Comparison of ENCODE assay signal across 18 mouse cellular contexts in genomic region chr5:46709596-46709995, GRCm38 (mm10).
A peak's percentile ranks its signal among the peaks of the same experiment; 100 is the strongest.
DNase-seq lines count a peak whose midpoint lies in the region; ATAC-seq lines count a peak whose summit lies in the region.
"Had no signal": no experiment of that assay in that cellular context is flagged by ENCODE, and none has a peak within 500 bp of the region (broad histone marks: within the 10 kb centered on the region; RNA-seq: fewer than 3 reads in every experiment).

No protein-coding gene starts in this region.

- no peak overlapping the region for H3K4me3 ChIP-seq in hindbrain, embryonic 11.5 days (ENCODE audit: low read depth, low read length)
- H3K4me3 ChIP-seq in hindbrain, embryonic 13.5 days = no peak overlapping the region
- H3K4me3 ChIP-seq in midbrain, embryonic 11.5 days (ENCODE audit: low read depth, low read length) = no peak overlapping the region
- H3K4me3 ChIP-seq in midbrain, embryonic 15.5 days = no peak overlapping the region
- no peak overlapping the region for H3K4me3 ChIP-seq in liver, embryonic 12.5 days
- no peak overlapping the region for H3K4me3 ChIP-seq in neural tube, embryonic 15.5 days (replicated peaks)
- H3K4me3 ChIP-seq: embryonic facial prominence, embryonic 15.5 days; hindbrain, embryonic 10.5 days; limb, embryonic 13.5 days; megakaryocyte, embryonic 14.5 days had no signal

- no peak overlapping the region for H3K9ac ChIP-seq in hindbrain, embryonic 11.5 days (ENCODE audit: low read depth, low read length)
- no peak overlapping the region for H3K9ac ChIP-seq in hindbrain, embryonic 13.5 days
- H3K9ac ChIP-seq in midbrain, embryonic 11.5 days (ENCODE audit: low read length) = no peak overlapping the region
- H3K9ac ChIP-seq in midbrain, embryonic 15.5 days = no peak overlapping the region
- H3K9ac ChIP-seq in liver, embryonic 12.5 days = no peak overlapping the region
- H3K9ac ChIP-seq in neural tube, embryonic 15.5 days (replicated peaks) = no peak overlapping the region
- H3K9ac ChIP-seq: embryonic facial prominence, embryonic 15.5 days; limb, embryonic 13.5 days had no signal

- H3K27me3 ChIP-seq in hindbrain, embryonic 11.5 days (ENCODE audit: control insufficient read depth, insufficient read depth, low read length) = no peaks in the 10 kb centered on the region
- H3K27me3 ChIP-seq in hindbrain, embryonic 13.5 days = no peaks in the 10 kb centered on the region
- no peaks in the 10 kb centered on the region for H3K27me3 ChIP-seq in midbrain, embryonic 11.5 days (ENCODE audit: control insufficient read depth, insufficient read depth, low read length)
- no peaks in the 10 kb centered on the region for H3K27me3 ChIP-seq in midbrain, embryonic 15.5 days (replicated peaks)
- no peaks in the 10 kb centered on the region for H3K27me3 ChIP-seq in liver, embryonic 12.5 days (replicated peaks)
- H3K27me3 ChIP-seq in neural tube, embryonic 15.5 days (replicated peaks) = no peaks in the 10 kb centered on the region
- H3K27me3 ChIP-seq: embryonic facial prominence, embryonic 15.5 days; limb, embryonic 13.5 days; megakaryocyte, embryonic 14.5 days had no signal

- H3K4me1 ChIP-seq in hindbrain, embryonic 11.5 days (replicated peaks; ENCODE audit: control insufficient read depth, insufficient read depth, low read length) = no peaks in the 10 kb centered on the region
- H3K4me1 ChIP-seq in hindbrain, embryonic 13.5 days (replicated peaks) = peaks cover 3% of the 10 kb centered on the region; the same call in 1 of the 2 replicates
- H3K4me1 ChIP-seq in midbrain, embryonic 11.5 days (ENCODE audit: control insufficient read depth, insufficient read depth, low read length) = no peaks in the 10 kb centered on the region
- H3K4me1 ChIP-seq in midbrain, embryonic 15.5 days = no peaks in the 10 kb centered on the region
- no peaks in the 10 kb centered on the region for H3K4me1 ChIP-seq in liver, embryonic 12.5 days
- no peaks in the 10 kb centered on the region for H3K4me1 ChIP-seq in neural tube, embryonic 15.5 days
- H3K4me1 ChIP-seq: embryonic facial prominence, embryonic 15.5 days; hindbrain, embryonic 10.5 days; limb, embryonic 13.5 days; megakaryocyte, embryonic 14.5 days had no signal

- no peak overlapping the region for H3K27ac ChIP-seq in hindbrain, embryonic 11.5 days (ENCODE audit: low read depth, low read length)
- no peak overlapping the region for H3K27ac ChIP-seq in hindbrain, embryonic 13.5 days
- H3K27ac ChIP-seq in midbrain, embryonic 11.5 days (ENCODE audit: low read depth, low read length) = no peak overlapping the region
- H3K27ac ChIP-seq in midbrain, embryonic 15.5 days = no peak overlapping the region
- no peak overlapping the region for H3K27ac ChIP-seq in liver, embryonic 12.5 days
- H3K27ac ChIP-seq in neural tube, embryonic 15.5 days (replicated peaks) = no peak overlapping the region
- H3K27ac ChIP-seq: embryonic facial prominence, embryonic 15.5 days; hindbrain, embryonic 10.5 days; limb, embryonic 13.5 days had no signal

- ATAC-seq in hindbrain, embryonic 11.5 days (ENCODE audit: low FRiP score) = 0 out of 2 replicates have a peak, but pooled peaks have one; percentile 45
- no peak for ATAC-seq in hindbrain, embryonic 13.5 days (ENCODE audit: low FRiP score)
- peak; percentile 46; the same call in 1 of the 2 replicates for ATAC-seq in midbrain, embryonic 11.5 days (ENCODE audit: low FRiP score)
- ATAC-seq in midbrain, embryonic 15.5 days (replicated peaks) = no peak
- ATAC-seq in liver, embryonic 12.5 days = no peak
- ATAC-seq in CD4-positive, CD25-positive, alpha-beta regulatory T cell, adult 4 months = no peak
- ATAC-seq in neural tube, embryonic 15.5 days (ENCODE audit: low FRiP score) = no peak
- ATAC-seq: forebrain, embryonic 16.5 days; midbrain, embryonic 16.5 days had no signal

- 59% methylated on average over 3 of the region's 3 CpGs for WGBS in hindbrain, embryonic 11.5 days
- WGBS in hindbrain, embryonic 13.5 days = 57% methylated on average over 3 of the region's 3 CpGs
- WGBS in midbrain, embryonic 11.5 days = 76% methylated on average over 3 of the region's 3 CpGs
- WGBS in midbrain, embryonic 15.5 days = 73% methylated on average over 3 of the region's 3 CpGs
- WGBS in liver, embryonic 12.5 days (ENCODE audit: insufficient replicate concordance) = 62% methylated on average over 3 of the region's 3 CpGs
- WGBS in neural tube, embryonic 15.5 days = 58% methylated on average over 3 of the region's 3 CpGs

- H3K4me2 ChIP-seq in hindbrain, embryonic 11.5 days (replicated peaks; ENCODE audit: low read depth, low read length) = no peak overlapping the region
- H3K4me2 ChIP-seq in hindbrain, embryonic 13.5 days = no peak overlapping the region
- no peak overlapping the region for H3K4me2 ChIP-seq in midbrain, embryonic 11.5 days
- no peak overlapping the region for H3K4me2 ChIP-seq in midbrain, embryonic 15.5 days
- H3K4me2 ChIP-seq in liver, embryonic 12.5 days = no peak overlapping the region
- no peak overlapping the region for H3K4me2 ChIP-seq in neural tube, embryonic 15.5 days
- H3K4me2 ChIP-seq: embryonic facial prominence, embryonic 15.5 days; limb, embryonic 13.5 days had no signal

- no peaks in the 10 kb centered on the region for H3K9me3 ChIP-seq in hindbrain, embryonic 11.5 days (ENCODE audit: control insufficient read depth, low read length)
- no peaks in the 10 kb centered on the region for H3K9me3 ChIP-seq in hindbrain, embryonic 13.5 days
- no peaks in the 10 kb centered on the region for H3K9me3 ChIP-seq in midbrain, embryonic 11.5 days (ENCODE audit: control insufficient read depth, low read length)
- H3K9me3 ChIP-seq in midbrain, embryonic 15.5 days = no peaks in the 10 kb centered on the region
- no peaks in the 10 kb centered on the region for H3K9me3 ChIP-seq in liver, embryonic 12.5 days (replicated peaks)
- no peaks in the 10 kb centered on the region for H3K9me3 ChIP-seq in neural tube, embryonic 15.5 days (replicated peaks)
- H3K9me3 ChIP-seq: embryonic facial prominence, embryonic 15.5 days; G1E; hindbrain, embryonic 10.5 days; limb, embryonic 13.5 days; megakaryocyte, embryonic 14.5 days had no signal

- no peak for DNase-seq in hindbrain, embryonic 11.5 days (ENCODE audit: low spot score)
- DNase-seq in midbrain, embryonic 11.5 days (ENCODE audit: low spot score, missing footprints) = no peak
- DNase-seq in kidney, postnatal 36 days = peak; percentile 65 to 68
- DNase-seq: cerebellum, adult 11-12 months; cerebellum, postnatal 25 days; thymus, postnatal 25 days had no signal

- no peaks in the 10 kb centered on the region for H3K36me3 ChIP-seq in hindbrain, embryonic 11.5 days (ENCODE audit: control insufficient read depth, insufficient read depth, low read length)
- no peaks in the 10 kb centered on the region for H3K36me3 ChIP-seq in hindbrain, embryonic 13.5 days
- H3K36me3 ChIP-seq in midbrain, embryonic 11.5 days (ENCODE audit: control insufficient read depth, insufficient read depth, low read length) = no peaks in the 10 kb centered on the region
- H3K36me3 ChIP-seq in midbrain, embryonic 15.5 days (replicated peaks) = no peaks in the 10 kb centered on the region
- no peaks in the 10 kb centered on the region for H3K36me3 ChIP-seq in liver, embryonic 12.5 days
- no peaks in the 10 kb centered on the region for H3K36me3 ChIP-seq in neural tube, embryonic 15.5 days
- H3K36me3 ChIP-seq: embryonic facial prominence, embryonic 15.5 days; G1E; hindbrain, embryonic 10.5 days; limb, embryonic 13.5 days had no signal

Comparison
In these comparisons a context has a peak if more than half of its experiments do, and no peak if none do; other contexts are left out.
1. ATAC-seq: peak in hindbrain, embryonic 11.5 days (single experiment) and midbrain, embryonic 11.5 days (single experiment); none in hindbrain, embryonic 13.5 days (single experiment), midbrain, embryonic 15.5 days (single experiment), liver, embryonic 12.5 days (single experiment), CD4-positive, CD25-positive, alpha-beta regulatory T cell, adult 4 months (single experiment) and neural tube, embryonic 15.5 days (single experiment).
2. DNase-seq: peak in kidney, postnatal 36 days (2 of 2); none in hindbrain, embryonic 11.5 days (single experiment) and midbrain, embryonic 11.5 days (single experiment).